Mouse (Mus musculus): Measurements from ENCODE around the gene Asxl1. TPM values are rescaled to one million over a fixed set of nuclear protein-coding genes. Genes with fewer than 3 reads are reported as not detected.

The Asxl1 gene
- 10 to 100 TPM; 22.4 to 23.7 TPM for total RNA-seq (2021)

DNA sequence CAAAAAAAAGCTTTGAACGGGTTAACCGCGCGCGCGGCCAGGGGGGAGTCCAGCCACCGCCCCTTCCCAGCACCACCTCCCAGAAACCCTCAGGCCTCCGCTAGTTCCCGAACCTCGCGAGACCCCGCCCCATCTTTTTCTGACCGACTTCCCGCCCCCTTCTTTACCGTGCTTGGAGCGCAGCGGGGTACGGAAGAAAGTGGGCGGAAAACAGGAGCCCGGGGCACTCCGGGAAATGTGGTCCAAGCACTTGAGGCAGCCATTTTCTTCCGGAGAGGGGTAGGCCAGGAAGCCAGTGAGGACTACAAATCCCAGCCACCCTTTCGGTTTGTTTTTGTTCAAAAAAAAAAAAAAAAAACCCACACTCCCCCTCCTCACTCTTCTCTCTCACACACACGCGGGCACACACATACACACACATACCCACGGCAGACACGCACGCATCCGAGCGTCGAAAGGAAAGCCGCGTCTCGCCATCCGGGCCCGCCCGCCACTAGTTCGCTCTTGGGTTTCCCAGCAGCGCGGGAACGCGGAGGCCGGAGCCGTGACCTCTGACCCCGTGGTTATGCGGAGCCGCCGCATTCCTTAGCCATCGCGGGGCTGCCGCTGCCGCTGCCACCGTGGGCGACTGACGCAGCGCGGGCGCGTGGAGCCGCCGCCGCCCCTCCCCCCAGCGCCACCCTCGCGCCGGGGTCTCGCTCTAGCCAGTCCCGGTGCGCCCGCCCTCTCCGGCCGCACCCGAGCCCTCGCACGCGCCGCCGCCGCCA is at the start of gene Asxl1:
TSS of gene Asxl1 (plus strand) at position 376 of the 767 bp plus-strand sequence.
- intact Hi-C loops (cut with DNase I) = loop anchor here (2.0 to 5.0 kb wide), 2 partner anchors 97 to 103 kb away; no protein-coding TSS in a partner anchor
- peak; percentile 96 for DNase-seq (ENCODE audit: low spot score)

- intact Hi-C loops (cut with DNase I) = no loop called here
Observed at GRCm38 (mm10) chr2:153297771-153298170, 47.9 kb upstream of the Asxl1 start.

GRCm38 (mm10) chr2:153298460-153298859 is 47.2 kb upstream of the Asxl1 start:
- intact Hi-C loops (cut with DNase I) = no loop called here
- DNase-seq (ENCODE audit: low spot score) = no peak

More at GRCm38 (mm10) chr2:153297771-153298170, 47.9 kb upstream of the Asxl1 start:
- no peak for DNase-seq (ENCODE audit: low spot score)

DNA sequence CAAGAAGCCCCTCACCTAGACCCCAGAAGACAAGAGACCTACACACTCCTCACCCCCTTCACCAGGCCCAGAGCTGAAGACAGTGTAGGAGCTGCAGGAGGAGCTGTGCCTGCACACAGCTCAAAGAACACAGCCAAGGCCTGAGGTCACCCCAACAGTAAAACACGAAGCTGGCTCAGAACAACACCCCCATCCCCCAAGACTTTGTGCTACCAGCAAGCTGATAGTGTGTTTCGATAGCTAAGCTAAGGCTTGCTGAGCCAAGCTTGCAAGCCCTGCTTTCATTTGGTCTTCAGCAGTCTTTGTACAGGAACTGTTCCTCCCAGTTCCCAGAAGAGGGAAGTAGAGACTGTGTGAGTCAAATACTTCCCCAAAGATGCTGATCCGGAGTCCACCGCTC is 46.8 kb upstream of the Asxl1 start:
- DNase-seq (ENCODE audit: low spot score) = no peak
- intact Hi-C loops (cut with DNase I) = no loop called here

- DNase-seq (ENCODE audit: low spot score) = no peak
- intact Hi-C loops (cut with DNase I) = no loop called here
Observed at GRCm38 (mm10) chr2:153301123-153301522, 44.5 kb upstream of the Asxl1 start.

- no peak for DNase-seq (ENCODE audit: low spot score)
- intact Hi-C loops (cut with DNase I) = no loop called here
Observed at GRCm38 (mm10) chr2:153305240-153305639, 40.4 kb upstream of the Asxl1 start.

DNA sequence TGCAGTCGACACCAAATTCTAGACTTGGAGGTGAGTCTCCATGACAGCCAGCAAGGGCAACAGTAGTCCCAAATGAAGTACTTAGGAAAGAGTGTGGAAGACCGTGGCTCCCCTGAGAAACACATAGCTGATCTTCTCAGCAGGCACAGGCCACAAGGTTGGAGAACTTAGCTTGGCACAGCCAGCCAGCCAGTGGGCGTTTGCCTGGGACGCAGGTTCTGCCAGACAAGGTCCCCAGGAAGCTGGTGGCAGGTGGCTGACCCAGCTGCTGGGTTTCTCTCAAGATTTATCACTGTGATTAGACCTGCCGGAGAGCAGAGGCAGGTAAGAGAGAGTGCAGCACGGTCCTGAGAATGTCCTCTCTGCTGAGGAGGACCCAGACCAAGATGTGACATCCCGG is 37.0 kb upstream of the Asxl1 start:
- intact Hi-C loops (cut with DNase I) = no loop called here

DNA sequence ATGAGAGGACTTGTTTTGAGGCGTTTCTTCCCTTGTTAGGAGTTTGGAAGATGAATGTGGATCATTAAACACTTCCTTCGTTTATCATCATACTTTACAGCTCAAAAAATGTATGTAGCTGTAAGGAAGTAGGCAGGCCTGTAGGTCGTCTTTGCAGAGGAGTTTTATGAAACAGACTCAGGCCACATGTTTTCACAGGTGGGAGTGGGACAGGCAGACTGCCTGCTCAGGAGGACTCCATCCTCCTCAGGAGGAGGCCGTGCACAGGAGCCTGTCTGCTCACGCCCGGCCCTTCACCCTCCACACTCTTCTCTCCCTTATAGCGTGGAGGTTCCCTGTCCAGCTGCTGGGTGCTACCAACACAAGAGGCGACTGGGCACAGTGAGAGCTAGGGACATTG is 36.5 kb upstream of the Asxl1 start:
- intact Hi-C loops (cut with DNase I) = no loop called here
- no peak for DNase-seq (ENCODE audit: low spot score)

More for the DNA sequence above, 37.0 kb upstream of the Asxl1 start:
- no peak for DNase-seq (ENCODE audit: low spot score)

- DNase-seq (ENCODE audit: low spot score) = no peak
- intact Hi-C loops (cut with DNase I) = no loop called here
Observed at GRCm38 (mm10) chr2:153310228-153310627, 35.4 kb upstream of the Asxl1 start.

DNA sequence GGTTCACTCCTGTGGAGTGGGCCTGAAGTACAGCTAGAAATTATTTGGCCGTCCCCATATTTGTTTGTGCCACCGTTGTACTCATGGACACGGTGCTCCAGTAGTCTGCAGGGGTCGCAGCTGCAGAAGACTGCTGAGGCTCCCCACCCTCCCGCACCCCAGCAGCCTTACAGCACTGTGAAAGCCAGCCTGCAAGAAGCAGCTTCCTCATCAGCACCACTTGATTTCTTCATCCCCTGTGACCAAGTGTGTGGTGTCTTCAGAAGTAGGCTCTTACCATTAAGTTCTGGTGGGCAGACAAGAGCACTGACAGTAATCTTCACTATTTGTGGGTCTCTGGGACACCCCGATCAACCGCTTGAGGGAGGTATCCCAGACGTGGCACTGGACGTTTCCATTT is 32.7 kb upstream of the Asxl1 start:
- intact Hi-C loops (cut with DNase I) = no loop called here

GRCm38 (mm10) chr2:153318408-153318807 is 27.2 kb upstream of the Asxl1 start:
- no peak for DNase-seq (ENCODE audit: low spot score)
- intact Hi-C loops (cut with DNase I) = no loop called here

More for the DNA sequence above, 32.7 kb upstream of the Asxl1 start:
- no peak for DNase-seq (ENCODE audit: low spot score)

- no peak for DNase-seq (ENCODE audit: low spot score)
- intact Hi-C loops (cut with DNase I) = no loop called here
Observed at GRCm38 (mm10) chr2:153319036-153319643, 26.5 kb upstream of the Asxl1 start.

GRCm38 (mm10) chr2:153325706-153326376 is 19.8 kb upstream of the Asxl1 start:
- intact Hi-C loops (cut with DNase I) = no loop called here
- no peak for DNase-seq (ENCODE audit: low spot score)

DNA sequence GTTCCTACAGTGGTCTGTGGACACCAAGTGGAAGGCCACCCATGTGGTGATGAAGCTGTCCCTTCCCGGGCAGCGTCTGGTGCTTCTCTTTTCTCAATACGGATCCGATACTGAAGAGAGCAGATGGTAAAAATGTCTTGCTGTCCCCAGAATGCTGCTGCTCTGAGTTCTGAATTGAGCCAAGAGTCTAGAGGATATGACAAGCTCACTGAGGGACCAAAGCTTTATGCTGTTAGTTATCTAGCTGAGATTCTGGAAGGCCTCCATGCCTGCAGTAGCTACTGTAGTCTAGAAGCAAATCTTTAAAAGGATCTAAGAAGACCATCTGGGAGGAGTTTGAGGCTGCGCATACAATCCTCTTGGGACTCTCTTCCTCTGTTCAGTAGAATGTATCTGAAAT is 13.4 kb upstream of the Asxl1 start:
- intact Hi-C loops (cut with DNase I) = no loop called here
- no peak for DNase-seq (ENCODE audit: low spot score)

- intact Hi-C loops (cut with DNase I) = no loop called here
- no peak for DNase-seq (ENCODE audit: low spot score)
Observed at GRCm38 (mm10) chr2:153332981-153333380, 12.6 kb upstream of the Asxl1 start.

GRCm38 (mm10) chr2:153333822-153334232 is 11.8 kb upstream of the Asxl1 start:
- no peak for DNase-seq (ENCODE audit: low spot score)
- intact Hi-C loops (cut with DNase I) = no loop called here

- intact Hi-C loops (cut with DNase I) = no loop called here
- DNase-seq (ENCODE audit: low spot score) = no peak
Observed at GRCm38 (mm10) chr2:153334281-153334680, 11.3 kb upstream of the Asxl1 start.

DNA sequence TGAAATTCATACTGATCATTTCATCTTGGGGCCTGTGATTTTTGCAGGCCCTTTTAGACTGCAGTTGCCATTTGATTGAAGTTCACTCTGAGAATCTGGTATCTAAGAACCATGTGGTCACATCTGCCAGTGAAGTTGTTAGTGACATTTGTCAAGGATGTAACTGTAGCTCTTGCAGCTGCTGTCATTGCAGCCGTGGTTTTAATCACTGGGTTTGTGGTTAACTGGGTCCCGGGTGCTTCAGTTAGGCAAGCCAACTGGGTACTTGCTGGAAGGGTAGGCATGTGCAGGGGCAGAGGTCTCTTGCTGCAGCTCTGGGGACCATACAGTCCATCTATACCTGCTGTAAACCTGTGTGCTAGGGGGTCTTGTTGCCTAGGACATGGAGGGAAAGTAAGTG is 9.5 kb upstream of the Asxl1 start:
- no peak for DNase-seq (ENCODE audit: low spot score)
- intact Hi-C loops (cut with DNase I) = no loop called here

DNA sequence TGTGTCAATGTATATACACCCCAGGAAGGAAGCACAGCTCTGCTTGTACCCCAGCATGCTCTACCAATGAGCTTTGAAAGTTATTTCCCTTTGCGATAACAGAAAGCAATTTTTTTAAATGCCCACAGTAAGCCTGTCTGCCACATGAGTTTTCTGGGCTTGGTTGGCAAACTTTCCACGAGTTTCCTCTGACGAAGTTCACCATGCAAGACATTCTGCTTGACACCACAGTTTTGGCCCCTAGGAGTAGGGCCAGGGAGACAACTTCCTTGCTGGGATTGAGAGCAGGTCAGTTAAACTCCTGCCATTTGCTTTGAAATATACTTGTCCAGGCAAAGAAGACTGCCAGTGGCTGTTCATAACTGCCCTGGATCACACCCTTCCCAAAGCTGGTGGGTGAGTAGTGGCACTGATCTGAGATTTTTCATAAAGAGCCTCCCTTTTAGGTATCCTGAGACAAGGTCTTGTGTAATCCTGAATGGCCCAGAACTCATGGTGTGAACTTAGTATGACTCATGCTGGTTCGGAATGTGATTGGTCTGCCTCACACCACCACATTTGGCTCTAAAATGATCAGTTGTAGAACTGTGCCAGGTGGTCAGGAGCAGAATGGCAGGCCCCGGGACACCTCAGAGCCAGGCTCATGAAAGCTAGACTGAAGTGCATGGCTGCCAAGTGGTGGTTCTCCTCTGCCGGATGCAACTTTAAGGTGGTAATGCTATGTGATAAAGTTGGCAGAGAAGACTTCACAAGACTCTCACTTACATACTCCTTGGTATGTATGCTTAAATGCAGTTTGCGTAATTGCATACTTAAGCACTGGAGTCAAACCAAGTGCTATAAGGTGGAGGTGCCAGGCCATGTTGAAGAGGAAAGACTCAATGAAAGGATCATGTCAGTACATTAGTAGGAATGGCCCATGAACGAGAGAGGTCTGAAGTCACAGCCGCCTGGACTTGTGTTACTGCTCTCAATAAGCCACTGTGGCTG is 7.0 kb upstream of the Asxl1 start:
- DNase-seq (ENCODE audit: low spot score) = no peak
- intact Hi-C loops (cut with DNase I) = no loop called here

- DNase-seq (ENCODE audit: low spot score) = no peak
- intact Hi-C loops (cut with DNase I) = loop anchor here (5.0 kb wide), 1 partner anchor 50 kb away; the partner anchor contains the start of gene Kif3b
Observed at GRCm38 (mm10) chr2:153342166-153342565, 3.5 kb upstream of the Asxl1 start.

Data from heart, postnatal 25 days (tissue).